Mouse (Mus musculus) embryonic fibroblast, embryonic 13.5 days (primary cell): ENCODE results near the gene Arhgap18.

Experiments
- CTCF ChIP-seq: IDR thresholded peaks from 2 replicates; pipeline ENCODE4 v1.5.1; 2011; ENCODE audit warnings: mild to moderate bottlenecking, control low read depth, low read length, moderate library complexity, borderline replicate concordance; ENCODE audit not compliant: insufficient read depth
- POLR2A ChIP-seq: IDR thresholded peaks from 2 replicates; pipeline ENCODE4 v1.6.1; 2011; ENCODE audit warnings: low read depth, mild to moderate bottlenecking, control low read depth, low read length, moderate library complexity

DNA sequence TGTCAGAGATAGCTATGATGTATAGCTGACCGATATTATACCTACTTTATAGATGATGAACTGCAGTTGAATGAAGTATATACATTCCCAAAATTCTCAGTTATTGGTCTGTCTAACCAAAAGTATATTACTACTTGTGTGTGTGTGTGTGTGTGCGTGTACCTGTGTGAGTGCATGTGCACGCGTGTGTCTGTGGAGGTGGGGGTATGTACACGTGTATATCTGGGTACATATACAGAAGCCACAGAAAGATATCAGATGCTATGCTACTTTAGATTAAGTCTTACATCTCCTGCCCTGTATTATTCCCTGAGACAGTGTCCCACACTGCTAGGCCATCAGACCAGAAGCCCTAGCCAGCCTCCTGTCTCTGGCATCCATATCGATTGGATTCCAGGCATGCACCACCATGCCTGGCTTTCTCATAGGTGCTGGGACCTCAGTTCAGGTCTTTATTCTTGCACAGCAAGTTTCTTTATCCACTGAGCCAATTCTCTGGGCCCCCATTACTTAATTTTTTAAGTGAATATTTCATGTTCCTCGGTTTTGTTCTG lies 42.7 kb upstream of the Arhgap18 start:
- TF ChIP-seq CTCF (no peak), POLR2A (no peak)
